Mouse (Mus musculus) testis, postnatal 10 days (tissue): ENCODE data around the gene Emc7.

ENCODE experiments used
- DNase-seq: peaks from one replicate; pipeline ENCODE4 v3.0.0; 2021; ENCODE audit warnings: low spot score

Gene Emc7

GRCm38 (mm10) chr2:112476554-112476953 is 21.8 kb downstream of the Emc7 start:
- no peak for DNase-seq

- no peak for DNase-seq
Measured at GRCm38 (mm10) chr2:112480669-112481068, 25.9 kb downstream of the Emc7 start, which contains the start of gene Chrm5. Gene Chrm5, minus strand, starts transcription at chr2:112480769.

GRCm38 (mm10) chr2:112481564-112481963 is 26.8 kb downstream of the Emc7 start:
- no peak for DNase-seq

GRCm38 (mm10) chr2:112482533-112483333 is 27.9 kb downstream of the Emc7 start:
- DNase-seq, result no peak

- DNase-seq, result no peak
Measured at GRCm38 (mm10) chr2:112483334-112483651, 28.5 kb downstream of the Emc7 start.

- no peak for DNase-seq
Measured at GRCm38 (mm10) chr2:112484886-112485285, 30.1 kb downstream of the Emc7 start.

GRCm38 (mm10) chr2:112490483-112491196 is 35.8 kb downstream of the Emc7 start:
- no peak for DNase-seq

GRCm38 (mm10) chr2:112491629-112492028 is 36.8 kb downstream of the Emc7 start:
- no peak for DNase-seq

- no peak for DNase-seq
Measured at GRCm38 (mm10) chr2:112492431-112492855, 37.6 kb downstream of the Emc7 start.

- peak; percentile 88 for DNase-seq
Measured at GRCm38 (mm10) chr2:112492856-112493538, 38.2 kb downstream of the Emc7 start, which contains the start of gene Aven. Gene Aven, plus strand, starts transcription at chr2:112492964.

- DNase-seq, result no peak
Measured at GRCm38 (mm10) chr2:112493539-112494260, 38.9 kb downstream of the Emc7 start.

GRCm38 (mm10) chr2:112497851-112498250 is 43.1 kb downstream of the Emc7 start:
- DNase-seq, result no peak

- DNase-seq, result peak; percentile 77
Measured at GRCm38 (mm10) chr2:112501209-112501608, 46.4 kb downstream of the Emc7 start.

- DNase-seq, result no peak
Measured at GRCm38 (mm10) chr2:112503978-112504377, 49.2 kb downstream of the Emc7 start.

GRCm38 (mm10) chr2:112506841-112507435 is 52.1 kb downstream of the Emc7 start:
- no peak for DNase-seq

- no peak for DNase-seq
Measured at GRCm38 (mm10) chr2:112507444-112507843, 52.6 kb downstream of the Emc7 start.

- DNase-seq, result no peak
Measured at GRCm38 (mm10) chr2:112510140-112510539, 55.3 kb downstream of the Emc7 start.

- DNase-seq, result no peak
Measured at GRCm38 (mm10) chr2:112513036-112513435, 58.2 kb downstream of the Emc7 start.

GRCm38 (mm10) chr2:112516728-112517127 is 61.9 kb downstream of the Emc7 start:
- no peak for DNase-seq

- DNase-seq, result no peak
Measured at GRCm38 (mm10) chr2:112517218-112517617, 62.4 kb downstream of the Emc7 start.

- DNase-seq, result no peak
Measured at GRCm38 (mm10) chr2:112518541-112518940, 63.7 kb downstream of the Emc7 start.
